Mouse (Mus musculus) right cerebral cortex, postnatal 36 days (tissue): ENCODE results near the gene Slc38a9.

Experiments
- DNase-seq, 2 experiments: peaks; one replicate each; pipeline ENCODE4 v3.0.0; 2022; ENCODE audit warnings: low spot score in 2 of 2, mixed read lengths in 1 of 2

Gene Slc38a9

GRCm38 (mm10) chr13:112745936-112746694, 85.6 kb downstream of the Slc38a9 start:
- no peak for DNase-seq

GRCm38 (mm10) chr13:112746695-112747055, 86.1 kb downstream of the Slc38a9 start:
- DNase-seq: no peak

GRCm38 (mm10) chr13:112747808-112748430, 87.4 kb downstream of the Slc38a9 start:
- DNase-seq: no peak

GRCm38 (mm10) chr13:112748808-112749510, 88.4 kb downstream of the Slc38a9 start:
- DNase-seq: no peak

- no peak for DNase-seq
These were observed 89.3 kb downstream of the Slc38a9 start for GRCm38 (mm10) chr13:112749881-112750280.

- no peak for DNase-seq
These were observed 91.1 kb downstream of the Slc38a9 start for GRCm38 (mm10) chr13:112751454-112752308.

GRCm38 (mm10) chr13:112752309-112752975, 91.9 kb downstream of the Slc38a9 start:
- DNase-seq: no peak

- no peak for DNase-seq
These were observed 93.0 kb downstream of the Slc38a9 start for GRCm38 (mm10) chr13:112753522-112753921.

- no peak for DNase-seq
These were observed 94.3 kb downstream of the Slc38a9 start for GRCm38 (mm10) chr13:112754871-112755270.

GRCm38 (mm10) chr13:112755507-112756010, 95.0 kb downstream of the Slc38a9 start:
- no peak for DNase-seq

- no peak for DNase-seq
These were observed 96.8 kb downstream of the Slc38a9 start for GRCm38 (mm10) chr13:112757395-112757794.

- DNase-seq: no peak
These were observed 98.1 kb downstream of the Slc38a9 start for GRCm38 (mm10) chr13:112758546-112759090.

- DNase-seq: no peak
These were observed 98.8 kb downstream of the Slc38a9 start for GRCm38 (mm10) chr13:112759364-112759763.

GRCm38 (mm10) chr13:112759777-112760537, 99.4 kb downstream of the Slc38a9 start:
- no peak for DNase-seq

- DNase-seq: no peak
These were observed 100.0 kb downstream of the Slc38a9 start for GRCm38 (mm10) chr13:112760538-112760881.

- DNase-seq: no peak
These were observed 101.2 kb downstream of the Slc38a9 start for GRCm38 (mm10) chr13:112761787-112762186.

GRCm38 (mm10) chr13:112762548-112762947, 102.0 kb downstream of the Slc38a9 start:
- DNase-seq: no peak

GRCm38 (mm10) chr13:112763531-112764091, 103.1 kb downstream of the Slc38a9 start:
- no peak for DNase-seq

- DNase-seq: no peak
These were observed 104.0 kb downstream of the Slc38a9 start for GRCm38 (mm10) chr13:112764556-112764955.

GRCm38 (mm10) chr13:112765654-112766053, 105.1 kb downstream of the Slc38a9 start:
- DNase-seq: no peak
